Mouse (Mus musculus) myocyte (in vitro differentiated cells): ENCODE measurements at regions not wholly inside any gene's neighbourhood (a gene's known extent, or its start where the extent isn't known, plus 50 kb on each side); places are given as distances from the start of the nearest gene placed in this dataset.

ENCODE experiments used
- H3K27me3 ChIP-seq: one replicate; pipeline ENCODE4 v1.6.1; 2011; ENCODE audit not compliant: control insufficient read depth, insufficient read depth, insufficient read length
- H3K36me3 ChIP-seq: one replicate; pipeline ENCODE4 v1.6.1; 2011; ENCODE audit not compliant: control insufficient read depth, insufficient read depth
- H3K4me2 ChIP-seq: one replicate; pipeline ENCODE4 v1.6.1; 2011; ENCODE audit warnings: low read depth, control low read depth
- H3K4me3 ChIP-seq: one replicate; pipeline ENCODE4 v1.5.1; 2011; ENCODE audit warnings: mild to moderate bottlenecking, control low read depth, moderate library complexity
- H3K79me2 ChIP-seq: one replicate; pipeline ENCODE4 v1.6.1; 2011; ENCODE audit not compliant: control insufficient read depth, insufficient read depth
- H3ac ChIP-seq: one replicate; pipeline ENCODE4 v1.6.1; 2011; ENCODE audit not compliant: control insufficient read depth, insufficient read length
- CEBPB ChIP-seq: IDR thresholded peaks from 2 replicates; pipeline ENCODE4 v1.6.1; 2011; ENCODE audit warnings: mild to moderate bottlenecking, moderate library complexity; ENCODE audit not compliant: poor library complexity, insufficient read depth, severe bottlenecking
- E2F4 ChIP-seq: IDR thresholded peaks from one replicate; pipeline ENCODE4 v1.6.1; 2011; ENCODE audit warnings: mild to moderate bottlenecking, control low read depth, moderate library complexity; ENCODE audit not compliant: insufficient read depth
- MAX ChIP-seq: IDR thresholded peaks from one replicate; pipeline ENCODE4 v1.6.1; 2011; ENCODE audit warnings: low read depth, mild to moderate bottlenecking, control low read depth
- MYOD1 ChIP-seq, 3 experiments: IDR thresholded peaks; one replicate each; pipeline ENCODE4 v1.6.1; 2011; ENCODE audit warnings: control low read depth in 2 of 3, low read depth in 2 of 3, mild to moderate bottlenecking in 2 of 3, moderate library complexity in 1 of 3; ENCODE audit not compliant: insufficient read length in 2 of 3, control insufficient read depth in 1 of 3
- MYOG ChIP-seq, 3 experiments: IDR thresholded peaks; one replicate each; pipeline ENCODE4 v1.6.1; 2011; ENCODE audit warnings: control low read depth in 2 of 3, low read depth in 2 of 3, mild to moderate bottlenecking in 2 of 3; ENCODE audit not compliant: insufficient read length in 2 of 3, control insufficient read depth in 1 of 3, insufficient read depth in 1 of 3
- POLR2A ChIP-seq: IDR thresholded peaks from one replicate; pipeline ENCODE4 v1.6.1; 2011; ENCODE audit warnings: low read depth, mild to moderate bottlenecking, control low read depth, moderate library complexity; ENCODE audit not compliant: insufficient read length
- POLR2AphosphoS2 ChIP-seq: IDR thresholded peaks from one replicate; pipeline ENCODE4 v1.6.1; 2011; ENCODE audit warnings: low read depth, control low read depth; ENCODE audit not compliant: insufficient read length
- REST ChIP-seq: IDR thresholded peaks from one replicate; pipeline ENCODE4 v1.6.1; 2011; ENCODE audit warnings: mild to moderate bottlenecking, control low read depth, moderate library complexity; ENCODE audit not compliant: insufficient read depth, insufficient read length
- SRF ChIP-seq: IDR thresholded peaks from one replicate; pipeline ENCODE4 v1.6.1; 2011; ENCODE audit warnings: low read depth; ENCODE audit not compliant: control insufficient read depth, insufficient read length
- TCF12 ChIP-seq: IDR thresholded peaks from one replicate; pipeline ENCODE4 v1.6.1; 2011; ENCODE audit warnings: mild to moderate bottlenecking, control low read depth; ENCODE audit not compliant: poor library complexity, insufficient read depth, severe bottlenecking
- TCF3 ChIP-seq: IDR thresholded peaks from one replicate; pipeline ENCODE4 v1.6.1; 2011; ENCODE audit warnings: low read depth, control low read depth; ENCODE audit not compliant: insufficient read length
- USF1 ChIP-seq: IDR thresholded peaks from one replicate; pipeline ENCODE4 v1.6.1; 2011; ENCODE audit warnings: low read depth, mild to moderate bottlenecking, control low read depth, moderate library complexity

- H3K4me2 ChIP-seq, result no peak overlapping the region
- H3K36me3 ChIP-seq, result no peaks in the 10 kb centered on the region
- H3K4me3 ChIP-seq, result no peak overlapping the region
- no peaks in the 10 kb centered on the region for H3K27me3 ChIP-seq
- TF ChIP-seq CEBPB (no peak), TCF12 (no peak), USF1 (no peak), E2F4 (no peak), POLR2A (no peak), MYOG (IDR thresholded peaks at IDR 0.05; ENCODE audit: control insufficient read depth in 1 of 3, insufficient read depth in 1 of 3, insufficient read length in 2 of 3, low read depth in 2 of 3) (no peak), MAX (no peak), TCF3 (no peak), REST (no peak), MYOD1 (IDR thresholded peaks at IDR 0.05; ENCODE audit: control insufficient read depth in 1 of 3, insufficient read length in 2 of 3, low read depth in 2 of 3) (no peak), POLR2AphosphoS2 (no peak), SRF (no peak)
- no peak overlapping the region for H3ac ChIP-seq
- no peaks in the 10 kb centered on the region for H3K79me2 ChIP-seq
Measured at GRCm38 (mm10) chr10:111073262-111073661, 63.3 kb upstream of the Zdhhc17 start.

GRCm38 (mm10) chr10:111072554-111072909, 62.6 kb upstream of the Zdhhc17 start:
- Histone ChIP-seq H3K36me3 (no peaks in the 10 kb centered on the region), H3ac (no peak overlapping the region), H3K4me2 (no peak overlapping the region), H3K4me3 (no peak overlapping the region), H3K27me3 (no peaks in the 10 kb centered on the region), H3K79me2 (no peaks in the 10 kb centered on the region)
- no peak for TF ChIP-seq MYOG (IDR thresholded peaks at IDR 0.05; ENCODE audit: control insufficient read depth in 1 of 3, insufficient read depth in 1 of 3, insufficient read length in 2 of 3, low read depth in 2 of 3)
- TF ChIP-seq POLR2AphosphoS2, result no peak
- no peak for TF ChIP-seq SRF
- TF ChIP-seq TCF3, result no peak
- no peak for TF ChIP-seq REST
- TF ChIP-seq TCF12, result no peak

GRCm38 (mm10) chr10:111071805-111072553, 62.0 kb upstream of the Zdhhc17 start:
- no peak for TF ChIP-seq POLR2AphosphoS2
- TF ChIP-seq MYOG (IDR thresholded peaks at IDR 0.05; ENCODE audit: control insufficient read depth in 1 of 3, insufficient read depth in 1 of 3, insufficient read length in 2 of 3, low read depth in 2 of 3), result no peak
- TF ChIP-seq POLR2A, result no peak
- no peak for TF ChIP-seq CEBPB
- TF ChIP-seq MAX, result no peak
- TF ChIP-seq TCF12, result no peak
- no peak for TF ChIP-seq MYOD1 (IDR thresholded peaks at IDR 0.05; ENCODE audit: control insufficient read depth in 1 of 3, insufficient read length in 2 of 3, low read depth in 2 of 3)
- no peak for TF ChIP-seq SRF
- no peak for TF ChIP-seq E2F4
- TF ChIP-seq TCF3, result no peak
- no peak overlapping the region for H3ac ChIP-seq

GRCm38 (mm10) chr10:111066146-111066545, 56.2 kb upstream of the Zdhhc17 start:
- Histone ChIP-seq H3K4me3 (no peak overlapping the region), H3K27me3 (no peaks in the 10 kb centered on the region), H3K4me2 (no peak overlapping the region), H3K36me3 (no peaks in the 10 kb centered on the region), H3K79me2 (no peaks in the 10 kb centered on the region), H3ac (no peak overlapping the region)
- no peak for TF ChIP-seq MYOG (IDR thresholded peaks at IDR 0.05; ENCODE audit: control insufficient read depth in 1 of 3, insufficient read depth in 1 of 3, insufficient read length in 2 of 3, low read depth in 2 of 3)
- TF ChIP-seq USF1, result no peak
- TF ChIP-seq TCF12, result no peak
- TF ChIP-seq TCF3, result no peak
- no peak for TF ChIP-seq POLR2A
- TF ChIP-seq MAX, result no peak
- no peak for TF ChIP-seq CEBPB

More at GRCm38 (mm10) chr10:111071805-111072553, 62.0 kb upstream of the Zdhhc17 start:
- H3K79me2 ChIP-seq, result no peaks in the 10 kb centered on the region
- H3K4me2 ChIP-seq, result no peak overlapping the region
- no peaks in the 10 kb centered on the region for H3K27me3 ChIP-seq
- no peak overlapping the region for H3K4me3 ChIP-seq
- H3K36me3 ChIP-seq, result no peaks in the 10 kb centered on the region

- Histone ChIP-seq H3K36me3 (no peaks in the 10 kb centered on the region), H3K4me3 (no peak overlapping the region), H3K4me2 (no peak overlapping the region), H3K27me3 (no peaks in the 10 kb centered on the region), H3K79me2 (no peaks in the 10 kb centered on the region), H3ac (no peak overlapping the region)
- TF ChIP-seq SRF (no peak), TCF12 (no peak), MAX (no peak), MYOG (IDR thresholded peaks at IDR 0.05; ENCODE audit: control insufficient read depth in 1 of 3, insufficient read depth in 1 of 3, insufficient read length in 2 of 3, low read depth in 2 of 3) (no peak), CEBPB (no peak), USF1 (no peak), POLR2AphosphoS2 (no peak), E2F4 (no peak), POLR2A (no peak), TCF3 (no peak)
Measured at GRCm38 (mm10) chr10:111060626-111061025, 50.7 kb upstream of the Zdhhc17 start.
